Mouse (Mus musculus): Measurements from ENCODE around the gene Syngr3.

- no peak for TF ChIP-seq CTCF (IDR thresholded peaks at IDR 0.05; ENCODE audit: low read depth)
- no peak for TF ChIP-seq EP300 (IDR thresholded peaks at IDR 0.05; ENCODE audit: low read depth)
Observed at GRCm38 (mm10) chr17:24636781-24637481, 52.8 kb downstream of the Syngr3 start.
